Mouse (Mus musculus): Measurements from ENCODE around the gene Gm39566. TPM values are rescaled to one million over a fixed set of nuclear protein-coding genes. Genes with fewer than 3 reads are reported as not detected.

Gene Gm39566
- polyA plus RNA-seq, 1 experiment = not detected

- Histone ChIP-seq H3K4me3 (ENCODE audit: low read depth, low read length) (peak overlapping the region; percentile 64), H3K36me3 (ENCODE audit: control insufficient read depth, insufficient read depth, low read length) (no peaks in the 10 kb centered on the region), H3K4me1 (ENCODE audit: control insufficient read depth, insufficient read depth, insufficient read length, low read length) (peaks cover 19% of the 10 kb centered on the region), H3K27ac (ENCODE audit: insufficient read depth, low read depth, low read length) (peak overlapping the region; percentile 77), H3K27me3 (ENCODE audit: control insufficient read depth, insufficient read depth, low read length) (0 out of 2 replicates have a peak, but pooled peaks cover 4% of the 10 kb centered on the region)
- no peak for TF ChIP-seq CTCF (IDR thresholded peaks at IDR 0.05; ENCODE audit: extremely low read depth, insufficient read length, insufficient replicate concordance, low read depth, low read length)
- TF ChIP-seq POLR2A (IDR thresholded peaks at IDR 0.05; ENCODE audit: low read depth, low read length) = no peak
- WGBS = 2% methylated on average over 12 of the region's 12 CpGs
Observed at GRCm38 (mm10) chr11:69803328-69803727, 11.8 kb downstream of the Gm39566 start.

GRCm38 (mm10) chr11:69802648-69803105 is 12.4 kb downstream of the Gm39566 start:
- TF ChIP-seq CTCF (IDR thresholded peaks at IDR 0.05; ENCODE audit: extremely low read depth, insufficient read length, insufficient replicate concordance, low read depth, low read length) (no peak), POLR2A (IDR thresholded peaks at IDR 0.05; ENCODE audit: low read depth, low read length) (peak; percentile 84)
- under 1% methylated on average over 33 of the region's 33 CpGs for WGBS
- Histone ChIP-seq H3K4me1 (ENCODE audit: control insufficient read depth, insufficient read depth, insufficient read length, low read length) (peaks cover 19% of the 10 kb centered on the region), H3K27me3 (ENCODE audit: control insufficient read depth, insufficient read depth, low read length) (0 out of 2 replicates have a peak, but pooled peaks cover 4% of the 10 kb centered on the region), H3K36me3 (ENCODE audit: control insufficient read depth, insufficient read depth, low read length) (no peaks in the 10 kb centered on the region), H3K27ac (ENCODE audit: insufficient read depth, low read depth, low read length) (peak overlapping the region; percentile 17; the same call in 1 of the 2 replicates), H3K4me3 (ENCODE audit: low read depth, low read length) (peak overlapping the region; percentile 64)

- WGBS = 4% methylated on average over 33 of the region's 33 CpGs
- 0 out of 2 replicates have a peak, but pooled peaks cover 4% of the 10 kb centered on the region for H3K27me3 ChIP-seq (ENCODE audit: control insufficient read depth, insufficient read depth, low read length)
- no peaks in the 10 kb centered on the region for H3K36me3 ChIP-seq (ENCODE audit: control insufficient read depth, insufficient read depth, low read length)
- H3K4me1 ChIP-seq (ENCODE audit: control insufficient read depth, insufficient read depth, insufficient read length, low read length) = peaks cover 19% of the 10 kb centered on the region
- peak within 1 kb of the TSS; percentile 17; the same call in 1 of the 2 replicates for H3K27ac ChIP-seq (ENCODE audit: insufficient read depth, low read depth, low read length)
- peak within 1 kb of the TSS; percentile 64 for H3K4me3 ChIP-seq (ENCODE audit: low read depth, low read length)
- TF ChIP-seq CTCF (IDR thresholded peaks at IDR 0.05; ENCODE audit: extremely low read depth, insufficient read length, insufficient replicate concordance, low read depth, low read length) = no peak
- no peak for TF ChIP-seq POLR2A (IDR thresholded peaks at IDR 0.05; ENCODE audit: low read depth, low read length)
Observed at GRCm38 (mm10) chr11:69801379-69801977, 13.6 kb downstream of the Gm39566 start, which contains the start of gene Fgf11. Gene Fgf11, minus strand, starts transcription at chr11:69801857.

GRCm38 (mm10) chr11:69800392-69801197 is 14.5 kb downstream of the Gm39566 start:
- TF ChIP-seq CTCF (IDR thresholded peaks at IDR 0.05; ENCODE audit: extremely low read depth, insufficient read length, insufficient replicate concordance, low read depth, low read length) = no peak
- no peak for TF ChIP-seq POLR2A (IDR thresholded peaks at IDR 0.05; ENCODE audit: low read depth, low read length)
- no peak overlapping the region for H3K27ac ChIP-seq (ENCODE audit: insufficient read depth, low read depth, low read length)
- H3K27me3 ChIP-seq (ENCODE audit: control insufficient read depth, insufficient read depth, low read length) = 0 out of 2 replicates have a peak, but pooled peaks cover 4% of the 10 kb centered on the region
- WGBS = 7% methylated on average over 36 of the region's 36 CpGs
- H3K4me3 ChIP-seq (ENCODE audit: low read depth, low read length) = peak overlapping the region; percentile 60
- H3K36me3 ChIP-seq (ENCODE audit: control insufficient read depth, insufficient read depth, low read length) = no peaks in the 10 kb centered on the region
- H3K4me1 ChIP-seq (ENCODE audit: control insufficient read depth, insufficient read depth, insufficient read length, low read length) = peaks cover 20% of the 10 kb centered on the region

- no peak overlapping the region for H3K4me3 ChIP-seq (ENCODE audit: low read depth, low read length)
- 31% methylated on average over 11 of the region's 11 CpGs for WGBS
- no peak for TF ChIP-seq POLR2A (IDR thresholded peaks at IDR 0.05; ENCODE audit: low read depth, low read length)
- TF ChIP-seq CTCF (IDR thresholded peaks at IDR 0.05; ENCODE audit: extremely low read depth, insufficient read length, insufficient replicate concordance, low read depth, low read length) = no peak
- H3K4me1 ChIP-seq (ENCODE audit: control insufficient read depth, insufficient read depth, insufficient read length, low read length) = peaks cover 21% of the 10 kb centered on the region
- 0 out of 2 replicates have a peak, but pooled peaks cover 4% of the 10 kb centered on the region for H3K27me3 ChIP-seq (ENCODE audit: control insufficient read depth, insufficient read depth, low read length)
- no peaks in the 10 kb centered on the region for H3K36me3 ChIP-seq (ENCODE audit: control insufficient read depth, insufficient read depth, low read length)
- no peak overlapping the region for H3K27ac ChIP-seq (ENCODE audit: insufficient read depth, low read depth, low read length)
Observed at GRCm38 (mm10) chr11:69800138-69800391, 15.0 kb downstream of the Gm39566 start.

- H3K27ac ChIP-seq (ENCODE audit: insufficient read depth, low read depth, low read length) = no peak overlapping the region
- WGBS = 70% methylated on average over 12 of the region's 12 CpGs
- H3K27me3 ChIP-seq (ENCODE audit: control insufficient read depth, insufficient read depth, low read length) = 0 out of 2 replicates have a peak, but pooled peaks cover 4% of the 10 kb centered on the region
- H3K4me1 ChIP-seq (ENCODE audit: control insufficient read depth, insufficient read depth, insufficient read length, low read length) = peaks cover 21% of the 10 kb centered on the region
- TF ChIP-seq CTCF (IDR thresholded peaks at IDR 0.05; ENCODE audit: extremely low read depth, insufficient read length, insufficient replicate concordance, low read depth, low read length) = no peak
- no peak for TF ChIP-seq POLR2A (IDR thresholded peaks at IDR 0.05; ENCODE audit: low read depth, low read length)
- H3K4me3 ChIP-seq (ENCODE audit: low read depth, low read length) = no peak overlapping the region
- H3K36me3 ChIP-seq (ENCODE audit: control insufficient read depth, insufficient read depth, low read length) = no peaks in the 10 kb centered on the region
Observed at GRCm38 (mm10) chr11:69799394-69800137, 15.5 kb downstream of the Gm39566 start.
